ENCODE assay signal across 18 mouse cellular contexts in the genomic region with DNA sequence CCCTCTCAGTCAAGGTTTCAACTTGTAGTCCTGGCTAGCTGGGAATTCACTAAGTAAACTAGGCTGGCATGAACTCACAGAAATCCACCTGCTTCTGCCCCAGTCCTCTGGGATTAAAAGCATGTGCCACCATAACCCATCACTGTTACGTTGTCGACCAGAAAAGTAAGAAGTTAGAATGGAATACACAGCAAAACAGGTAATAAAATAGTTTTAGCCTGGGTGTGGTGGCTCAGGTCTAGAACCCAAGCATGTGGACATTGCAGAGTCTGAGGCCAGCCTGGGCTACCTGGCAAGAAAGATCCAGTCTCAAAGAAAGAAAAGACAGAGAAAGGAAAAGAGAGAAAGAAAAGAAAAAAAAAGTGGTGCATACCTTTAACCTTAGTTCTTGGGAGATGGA. TPM values are rescaled to one million over a fixed set of nuclear protein-coding genes. Genes with fewer than 3 reads are reported as not detected.
DNase-seq lines count a peak whose midpoint lies in the region; ATAC-seq lines count a peak whose summit lies in the region.
"Had no signal": no experiment of that assay in that cellular context is flagged by ENCODE, and none has a peak within 500 bp of the region (broad histone marks: within the 10 kb centered on the region; RNA-seq: fewer than 3 reads in every experiment).

No protein-coding gene starts in this region.

- no peak overlapping the region for H3K27ac ChIP-seq in neural tube, embryonic 12.5 days
- H3K27ac ChIP-seq in hindbrain, embryonic 13.5 days, result peak overlapping the region; percentile 99
- H3K27ac ChIP-seq in midbrain, embryonic 15.5 days, result peak overlapping the region; percentile 97
- H3K27ac ChIP-seq: intestine, embryonic 15.5 days had no signal

- H3K4me1 ChIP-seq in neural tube, embryonic 12.5 days, result peaks cover 41% of the 10 kb centered on the region
- peaks cover 61% of the 10 kb centered on the region for H3K4me1 ChIP-seq in hindbrain, embryonic 13.5 days (replicated peaks)
- peaks cover 54% of the 10 kb centered on the region for H3K4me1 ChIP-seq in midbrain, embryonic 15.5 days

- peak overlapping the region; percentile 95; the same call in 1 of the 2 replicates for H3K4me2 ChIP-seq in neural tube, embryonic 12.5 days (replicated peaks)
- H3K4me2 ChIP-seq in hindbrain, embryonic 13.5 days, result peak overlapping the region; percentile 84
- H3K4me2 ChIP-seq in midbrain, embryonic 15.5 days, result peak overlapping the region; percentile 84
- H3K4me2 ChIP-seq: heart, embryonic 12.5 days had no signal

- H3K36me3 ChIP-seq in neural tube, embryonic 12.5 days, result peaks cover 29% of the 10 kb centered on the region
- H3K36me3 ChIP-seq in hindbrain, embryonic 13.5 days, result peaks cover 31% of the 10 kb centered on the region
- H3K36me3 ChIP-seq in midbrain, embryonic 15.5 days (replicated peaks), result peaks cover 27% of the 10 kb centered on the region

- H3K9ac ChIP-seq in neural tube, embryonic 12.5 days, result no peak overlapping the region
- H3K9ac ChIP-seq in hindbrain, embryonic 13.5 days, result peak overlapping the region; percentile 99
- H3K9ac ChIP-seq in midbrain, embryonic 15.5 days, result peak overlapping the region; percentile 90; the same call in 1 of the 2 replicates
- H3K9ac ChIP-seq: heart, embryonic 12.5 days; intestine, embryonic 15.5 days; kidney, embryonic 15.5 days; liver, postnatal 0 days had no signal

- ATAC-seq in neural tube, embryonic 12.5 days (ENCODE audit: low FRiP score, low read depth), result no peak
- ATAC-seq in hindbrain, embryonic 13.5 days (ENCODE audit: low FRiP score), result no peak
- ATAC-seq in midbrain, embryonic 15.5 days (replicated peaks), result no peak
- ATAC-seq: intestine, embryonic 15.5 days; liver, postnatal 0 days had no signal

- DNase-seq in neural tube, embryonic 10.5 days (ENCODE audit: extremely low spot score, low spot score), result no peak
- no peak for DNase-seq in kidney, postnatal 25 days
- no peak for DNase-seq in urinary bladder, postnatal 25 days (ENCODE audit: low spot score)
- no peak for DNase-seq in lung, postnatal 36 days
- DNase-seq: adrenal gland, postnatal 25 days; cerebellum, adult 8-10 months; gastrocnemius, postnatal 36 days; liver; liver, postnatal 0 days; lung, postnatal 14 days; retina, postnatal 1 day; right cerebral cortex, postnatal 4 days had no signal

- WGBS in neural tube, embryonic 12.5 days, result 78% methylated on average over 2 of the region's 2 CpGs
- WGBS in hindbrain, embryonic 13.5 days, result 72% methylated on average over 2 of the region's 2 CpGs
- 54% methylated on average over 2 of the region's 2 CpGs for WGBS in midbrain, embryonic 15.5 days

- H3K27me3 ChIP-seq in neural tube, embryonic 12.5 days (replicated peaks), result no peaks in the 10 kb centered on the region
- no peaks in the 10 kb centered on the region for H3K27me3 ChIP-seq in hindbrain, embryonic 13.5 days
- no peaks in the 10 kb centered on the region for H3K27me3 ChIP-seq in midbrain, embryonic 15.5 days (replicated peaks)
- H3K27me3 ChIP-seq: intestine, embryonic 15.5 days had no signal

- no peak overlapping the region for H3K4me3 ChIP-seq in neural tube, embryonic 12.5 days
- H3K4me3 ChIP-seq in hindbrain, embryonic 13.5 days, result peak overlapping the region; percentile 91
- H3K4me3 ChIP-seq in midbrain, embryonic 15.5 days, result peak overlapping the region; percentile 92
- H3K4me3 ChIP-seq: intestine, embryonic 15.5 days had no signal

- H3K9me3 ChIP-seq in neural tube, embryonic 12.5 days, result no peaks in the 10 kb centered on the region
- no peaks in the 10 kb centered on the region for H3K9me3 ChIP-seq in hindbrain, embryonic 13.5 days
- no peaks in the 10 kb centered on the region for H3K9me3 ChIP-seq in midbrain, embryonic 15.5 days
- H3K9me3 ChIP-seq: heart, embryonic 12.5 days; intestine, embryonic 15.5 days; kidney, embryonic 15.5 days had no signal

RNA-seq across cellular contexts. Expression of gene March9, which starts 1.5 kb away (rescaled TPM):
- polyA plus RNA-seq in neural tube, embryonic 12.5 days (2016; fragmentation: Nextera tagmentation; extraction: Ambion mirVana), result 6.1 TPM in 2 replicates
- 5.8 and 5.9 TPM in 2 replicates for polyA plus RNA-seq in hindbrain, embryonic 13.5 days (2015; fragmentation: Nextera tagmentation; extraction: Ambion mirVana)
- polyA plus RNA-seq in midbrain, embryonic 15.5 days (2015; fragmentation: Nextera tagmentation; extraction: Ambion mirVana), result 8.4 and 8.9 TPM in 2 replicates

RNA-seq across cellular contexts. Expression of gene Cdk4, which starts 1.8 kb away (rescaled TPM):
- polyA plus RNA-seq in neural tube, embryonic 12.5 days (2016; fragmentation: Nextera tagmentation; extraction: Ambion mirVana), result 1,857 and 1,896 TPM in 2 replicates
- polyA plus RNA-seq in hindbrain, embryonic 13.5 days (2015; fragmentation: Nextera tagmentation; extraction: Ambion mirVana), result 1,183 and 1,237 TPM in 2 replicates
- polyA plus RNA-seq in midbrain, embryonic 15.5 days (2015; fragmentation: Nextera tagmentation; extraction: Ambion mirVana), result 793 and 910 TPM in 2 replicates

RNA-seq across cellular contexts. Expression of gene Tspan31, which starts 8.6 kb away (rescaled TPM):
- polyA plus RNA-seq in neural tube, embryonic 12.5 days (2016; fragmentation: Nextera tagmentation; extraction: Ambion mirVana), result 137 and 147 TPM in 2 replicates
- polyA plus RNA-seq in hindbrain, embryonic 13.5 days (2015; fragmentation: Nextera tagmentation; extraction: Ambion mirVana), result 122 and 129 TPM in 2 replicates
- 113 and 120 TPM in 2 replicates for polyA plus RNA-seq in midbrain, embryonic 15.5 days (2015; fragmentation: Nextera tagmentation; extraction: Ambion mirVana)

RNA-seq across cellular contexts. Expression of gene Cyp27b1, which starts 13.5 kb away (rescaled TPM):
- 0.13 and 0.25 TPM in 2 replicates for polyA plus RNA-seq in neural tube, embryonic 12.5 days (2016; fragmentation: Nextera tagmentation; extraction: Ambion mirVana)
- 0.23 and 0.27 TPM in 2 replicates for polyA plus RNA-seq in hindbrain, embryonic 13.5 days (2015; fragmentation: Nextera tagmentation; extraction: Ambion mirVana)
- polyA plus RNA-seq in midbrain, embryonic 15.5 days (2015; fragmentation: Nextera tagmentation; extraction: Ambion mirVana), result 0.06 and 0.18 TPM in 2 replicates
- polyA plus RNA-seq: liver, postnatal 0 days had no signal

RNA-seq across cellular contexts. Expression of gene Agap2, which starts 13.6 kb away (rescaled TPM):
- polyA plus RNA-seq in neural tube, embryonic 12.5 days (2016; fragmentation: Nextera tagmentation; extraction: Ambion mirVana), result 1.1 and 1.3 TPM in 2 replicates
- polyA plus RNA-seq in hindbrain, embryonic 13.5 days (2015; fragmentation: Nextera tagmentation; extraction: Ambion mirVana), result 3.0 and 3.1 TPM in 2 replicates
- polyA plus RNA-seq in midbrain, embryonic 15.5 days (2015; fragmentation: Nextera tagmentation; extraction: Ambion mirVana), result 6.3 and 6.6 TPM in 2 replicates
